Mouse (Mus musculus): ENCODE measurements around the gene Defb13. TPM values are rescaled to one million over a fixed set of nuclear protein-coding genes. Genes with fewer than 3 reads are reported as not detected.

Gene Defb13
- polyA plus RNA-seq, 1 experiment from 2014 or later: not detected

DNA sequence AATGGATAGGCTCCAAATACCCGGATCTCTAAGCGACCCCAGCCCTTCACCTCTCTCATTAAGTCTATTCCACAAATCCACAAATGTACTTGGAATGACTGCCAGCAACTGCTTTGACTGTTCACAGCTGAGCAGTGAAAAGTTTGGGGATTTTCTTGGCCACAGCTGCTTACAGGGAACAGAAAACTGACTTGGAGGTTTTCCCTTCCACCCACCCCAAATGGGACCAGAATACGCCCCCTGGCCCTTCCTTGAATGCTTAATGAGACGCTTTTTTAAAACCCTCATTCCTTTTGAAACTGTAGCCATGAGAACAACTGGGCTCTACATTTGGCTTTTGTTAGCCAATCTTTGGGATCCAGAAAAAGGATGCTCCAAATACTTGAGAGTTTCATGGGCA lies 31.6 kb downstream of the Defb13 start:
- Histone ChIP-seq H3K27ac (no peak overlapping the region), H3K27me3 (ENCODE audit: low read depth, poor library complexity, severe bottlenecking) (no peaks in the 10 kb centered on the region), H3K4me1 (no peaks in the 10 kb centered on the region), H3K9me3 (replicated peaks) (no peaks in the 10 kb centered on the region), H3K36me3 (no peaks in the 10 kb centered on the region), H3K4me3 (no peak overlapping the region)
- DNase-seq (ENCODE audit: low spot score): no peak
- WGBS: 76% methylated on average over 4 of the region's 4 CpGs

GRCm38 (mm10) chr8:21981664-21982337 lies 35.2 kb downstream of the Defb13 start:
- Histone ChIP-seq H3K36me3 (no peaks in the 10 kb centered on the region), H3K27ac (no peak overlapping the region), H3K4me1 (no peaks in the 10 kb centered on the region), H3K4me3 (no peak overlapping the region), H3K9me3 (replicated peaks) (no peaks in the 10 kb centered on the region), H3K27me3 (ENCODE audit: low read depth, poor library complexity, severe bottlenecking) (no peaks in the 10 kb centered on the region)
- 63% methylated on average over 8 of the region's 8 CpGs for WGBS
- DNase-seq (ENCODE audit: low spot score): no peak

DNA sequence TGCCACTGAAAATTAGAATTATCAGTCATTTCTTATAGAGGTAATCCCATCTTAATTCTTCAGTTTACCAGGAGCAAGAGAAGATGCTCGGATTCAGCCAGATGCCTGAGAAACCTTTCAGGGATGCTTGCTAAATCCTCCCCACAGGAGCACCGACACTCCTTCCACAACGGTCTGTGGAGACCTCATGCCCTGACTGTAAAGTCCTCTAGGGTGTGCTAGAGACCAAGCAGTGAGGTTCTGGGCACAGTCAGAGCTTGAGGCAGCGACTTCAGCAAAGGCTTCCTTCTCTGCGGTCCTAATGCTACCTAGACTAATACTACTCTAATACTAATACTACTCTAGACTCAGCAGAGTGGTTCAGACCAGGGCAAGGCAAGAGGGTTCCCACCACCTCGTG lies 45.6 kb downstream of the Defb13 start:
- 22% methylated on average over 6 of the region's 6 CpGs for whole genome bisulfite sequencing

GRCm38 (mm10) chr8:21995181-21995580 lies 48.6 kb downstream of the Defb13 start:
- Histone ChIP-seq H3K4me3 (no peak overlapping the region), H3K36me3 (no peaks in the 10 kb centered on the region), H3K27ac (no peak overlapping the region), H3K27me3 (ENCODE audit: low read depth, poor library complexity, severe bottlenecking) (no peaks in the 10 kb centered on the region), H3K9me3 (replicated peaks) (no peaks in the 10 kb centered on the region), H3K4me1 (no peaks in the 10 kb centered on the region)
- DNase-seq (ENCODE audit: low spot score): no peak
- WGBS: 69% methylated on average over 3 of the region's 3 CpGs

More for the DNA sequence above, 45.6 kb downstream of the Defb13 start:
- no peaks in the 10 kb centered on the region for H3K36me3 ChIP-seq
- no peak for DNase-seq (ENCODE audit: low spot score)
- H3K27me3 ChIP-seq (ENCODE audit: low read depth, poor library complexity, severe bottlenecking): no peaks in the 10 kb centered on the region
- no peak overlapping the region for H3K4me3 ChIP-seq
- H3K4me1 ChIP-seq: no peaks in the 10 kb centered on the region
- no peak overlapping the region for H3K27ac ChIP-seq
- H3K9me3 ChIP-seq (replicated peaks): no peaks in the 10 kb centered on the region

Other genes starting within 250 kb of the Defb13 start
- not detected in 2 replicates for gene AY761184, start 243.1 kb upstream of the Defb13 start, polyA plus RNA-seq (2016; fragmentation: Nextera tagmentation; extraction: Ambion mirVana)
- not detected in 2 replicates for gene Defa24, start 212.3 kb upstream of the Defb13 start, polyA plus RNA-seq (2016; fragmentation: Nextera tagmentation; extraction: Ambion mirVana)
- not detected in 2 replicates for gene Defb50, start 123.2 kb upstream of the Defb13 start, polyA plus RNA-seq (2016; fragmentation: Nextera tagmentation; extraction: Ambion mirVana)
- not detected in 2 replicates for gene Defb2, start 106.8 kb upstream of the Defb13 start, polyA plus RNA-seq (2016; fragmentation: Nextera tagmentation; extraction: Ambion mirVana)
- gene Defb10, start 87.9 kb upstream of the Defb13 start, polyA plus RNA-seq (2016; fragmentation: Nextera tagmentation; extraction: Ambion mirVana): not detected in 2 replicates
- gene Defb9, start 61.3 kb upstream of the Defb13 start, polyA plus RNA-seq (2016; fragmentation: Nextera tagmentation; extraction: Ambion mirVana): not detected in 2 replicates
- not detected in 2 replicates for gene Defb11, start 40.4 kb upstream of the Defb13 start, polyA plus RNA-seq (2016; fragmentation: Nextera tagmentation; extraction: Ambion mirVana)
- gene Defb15, start 14.1 kb upstream of the Defb13 start, polyA plus RNA-seq (2016; fragmentation: Nextera tagmentation; extraction: Ambion mirVana): not detected in 2 replicates
- not detected in 2 replicates for gene Defb35, start 8.4 kb upstream of the Defb13 start, polyA plus RNA-seq (2016; fragmentation: Nextera tagmentation; extraction: Ambion mirVana)
- gene Fam90a1a, start 12.0 kb downstream of the Defb13 start, polyA plus RNA-seq (2016; fragmentation: Nextera tagmentation; extraction: Ambion mirVana): not detected in 2 replicates
- gene Ccdc70, start 23.0 kb downstream of the Defb13 start, polyA plus RNA-seq (2016; fragmentation: Nextera tagmentation; extraction: Ambion mirVana): not detected in 2 replicates
- 0.89 and 1.1 TPM in 2 replicates for gene Atp7b, start 113.5 kb downstream of the Defb13 start, polyA plus RNA-seq (2016; fragmentation: Nextera tagmentation; extraction: Ambion mirVana)
- gene Alg11, start 114.0 kb downstream of the Defb13 start, polyA plus RNA-seq (2016; fragmentation: Nextera tagmentation; extraction: Ambion mirVana): 33.4 and 45.6 TPM in 2 replicates
- not detected in 2 replicates for gene Nek5, start 178.3 kb downstream of the Defb13 start, polyA plus RNA-seq (2016; fragmentation: Nextera tagmentation; extraction: Ambion mirVana)
- gene Nek3, start 219.7 kb downstream of the Defb13 start, polyA plus RNA-seq (2016; fragmentation: Nextera tagmentation; extraction: Ambion mirVana): 7.1 TPM in 2 replicates
- 41.1 and 43.9 TPM in 2 replicates for gene Ckap2, start 239.1 kb downstream of the Defb13 start, polyA plus RNA-seq (2016; fragmentation: Nextera tagmentation; extraction: Ambion mirVana)
- 37.5 and 38.6 TPM in 2 replicates for gene Vps36, start 246.0 kb downstream of the Defb13 start, polyA plus RNA-seq (2016; fragmentation: Nextera tagmentation; extraction: Ambion mirVana)